Mouse (Mus musculus): ENCODE results near the gene Kcmf1. TPM values are rescaled to one million over a fixed set of nuclear protein-coding genes. Genes with fewer than 3 reads are reported as not detected.

The Kcmf1 gene
- total RNA-seq, 2 experiments from 2014 or later, result 71.3 to 107 TPM

GRCm38 (mm10) chr6:72797763-72798162 lies 102.0 kb downstream of the Kcmf1 start:
- ATAC-seq (replicated peaks; ENCODE audit: low FRiP score, poor library complexity, severe bottlenecking), result no peak

GRCm38 (mm10) chr6:72795444-72795843 lies 104.3 kb downstream of the Kcmf1 start:
- no peak for ATAC-seq (replicated peaks; ENCODE audit: low FRiP score, poor library complexity, severe bottlenecking)

- ATAC-seq (replicated peaks; ENCODE audit: low FRiP score, poor library complexity, severe bottlenecking), result no peak
Observed at GRCm38 (mm10) chr6:72794870-72795269, 104.9 kb downstream of the Kcmf1 start.

GRCm38 (mm10) chr6:72792641-72793040 lies 107.1 kb downstream of the Kcmf1 start:
- ATAC-seq (replicated peaks; ENCODE audit: low FRiP score, poor library complexity, severe bottlenecking), result no peak

Other genes with a start within 250 kb of the Kcmf1 start
- gene Tcf7l1, start 110.7 kb downstream of the Kcmf1 start, total RNA-seq (2015; ENCODE audit: low replicate concordance), result 5.9 TPM in 1 of 2 replicates, not detected in the other
- gene Tcf7l1, start 110.7 kb downstream of the Kcmf1 start, total RNA-seq (2017; ENCODE audit: low replicate concordance), result not detected in 2 replicates
- 283 and 289 TPM in 2 replicates for gene Tmsb10, start 58.8 kb upstream of the Kcmf1 start, total RNA-seq (2015; ENCODE audit: low replicate concordance)
- 141 and 146 TPM in 2 replicates for gene Tmsb10, start 58.8 kb upstream of the Kcmf1 start, total RNA-seq (2017; ENCODE audit: low replicate concordance)

All from erythroid progenitor cell, adult 5-6 weeks (primary cell).